Mouse (Mus musculus) CH12.LX (cell line): ENCODE data around the gene Snx8. TPM values are rescaled to one million over a fixed set of nuclear protein-coding genes. Genes with fewer than 3 reads are reported as not detected.

Experiments used
- DNase-seq: peaks from one replicate; pipeline ENCODE4 v3.0.0-alpha.2; 2013; ENCODE audit errors: extremely low read depth
- H3K27ac ChIP-seq: 2 replicates; pipeline ENCODE4 v1.5.1; 2012; ENCODE audit warnings: low read depth, mild to moderate bottlenecking, control low read depth, moderate library complexity; ENCODE audit not compliant: insufficient read depth
- H3K27me3 ChIP-seq: replicated peaks from 2 replicates; pipeline ENCODE3; 2012; ENCODE audit warnings: inconsistent platforms
- H3K36me3 ChIP-seq, 2 experiments: replicated peaks in 1 of 2; 2 replicates each; pipeline versions ENCODE3 to v1.6.1; 2012; ENCODE audit warnings: inconsistent platforms in 1 of 2, low read length in 1 of 2, mild to moderate bottlenecking in 1 of 2, mixed read lengths in 1 of 2, moderate library complexity in 1 of 2; ENCODE audit not compliant: control insufficient read depth in 1 of 2, insufficient read depth in 1 of 2
- H3K4me1 ChIP-seq, 2 experiments: 2 replicates each; pipeline ENCODE4 v1.6.1; 2012; ENCODE audit warnings: inconsistent platforms in 1 of 2, moderate library complexity in 1 of 2; ENCODE audit not compliant: insufficient read depth in 2 of 2, control insufficient read depth in 1 of 2
- H3K4me2 ChIP-seq: 2 replicates; pipeline ENCODE4 v1.6.1; 2012; ENCODE audit warnings: low read depth, mild to moderate bottlenecking, control low read depth; ENCODE audit not compliant: poor library complexity, insufficient read depth, severe bottlenecking
- H3K4me3 ChIP-seq, 3 experiments: fragments of 150-350 bp in 1 of 3; sonication (generic) in 1 of 3; replicated peaks in 1 of 3; 2 replicates each; pipeline versions ENCODE3 to v1.5.1; 2011 to 2012; ENCODE audit warnings: low read depth in 2 of 3, low read length in 2 of 3, mild to moderate bottlenecking in 2 of 3, moderate library complexity in 2 of 3, control low read depth in 1 of 3, improper control_type of control experiment in 1 of 3, inconsistent platforms in 1 of 3, mixed read lengths in 1 of 3; ENCODE audit not compliant: poor library complexity in 1 of 3
- H3K79me2 ChIP-seq: replicated peaks from 2 replicates; pipeline ENCODE4 v1.6.1; 2012; ENCODE audit warnings: mild to moderate bottlenecking, moderate library complexity; ENCODE audit not compliant: control insufficient read depth, poor library complexity, insufficient read depth, severe bottlenecking; ENCODE audit errors: extremely low read depth
- H3K9ac ChIP-seq: 2 replicates; pipeline ENCODE4 v1.6.1; 2012; ENCODE audit warnings: low read depth, mild to moderate bottlenecking, control low read depth, moderate library complexity; ENCODE audit not compliant: insufficient read depth
- H3K9me3 ChIP-seq: replicated peaks from 2 replicates; pipeline ENCODE3; 2012; ENCODE audit warnings: low read length, inconsistent platforms, mixed read lengths
- BHLHE40 ChIP-seq: IDR thresholded peaks from 2 replicates; pipeline ENCODE4 v1.6.1; 2011; ENCODE audit warnings: mild to moderate bottlenecking, low read depth, low read length, improper control_type of control experiment
- CHD2 ChIP-seq: IDR thresholded peaks from 2 replicates; pipeline ENCODE4 v1.6.1; 2011; ENCODE audit warnings: low read length, improper control_type of control experiment
- EP300 ChIP-seq: IDR thresholded peaks from 2 replicates; pipeline ENCODE4 v1.6.1; 2011; ENCODE audit warnings: low read length, improper control_type of control experiment
- GABPA ChIP-seq: IDR thresholded peaks from 2 replicates; pipeline ENCODE4 v1.6.1; 2012; ENCODE audit warnings: low read depth, low read length, improper control_type of control experiment, inconsistent platforms; ENCODE audit not compliant: insufficient replicate concordance
- HCFC1 ChIP-seq: IDR thresholded peaks from 2 replicates; pipeline ENCODE4 v1.6.1; 2012; ENCODE audit warnings: low read depth, mild to moderate bottlenecking, inconsistent platforms, low read length, improper control_type of control experiment
- JUND ChIP-seq: conservative IDR thresholded peaks from 2 replicates; pipeline ENCODE4 v1.6.1; 2011; ENCODE audit warnings: low read depth, low read length, improper control_type of control experiment
- MAX ChIP-seq: IDR thresholded peaks from 2 replicates; pipeline ENCODE4 v1.6.1; 2011; ENCODE audit warnings: low read length, improper control_type of control experiment
- MAZ ChIP-seq: IDR thresholded peaks from 2 replicates; pipeline ENCODE4 v1.6.1; 2012; ENCODE audit warnings: low read depth, mild to moderate bottlenecking, inconsistent platforms, low read length, improper control_type of control experiment, moderate library complexity
- MEF2A ChIP-seq: IDR thresholded peaks from 2 replicates; pipeline ENCODE4 v1.6.1; 2014; ENCODE audit warnings: low read depth, mild to moderate bottlenecking, inconsistent platforms, low read length, improper control_type of control experiment, borderline replicate concordance
- MYC ChIP-seq: IDR thresholded peaks from 2 replicates; pipeline ENCODE4 v1.6.1; 2011; ENCODE audit warnings: low read depth, mild to moderate bottlenecking, improper control_type of control experiment, low read length
- NELFE ChIP-seq: IDR thresholded peaks from 2 replicates; pipeline ENCODE4 v1.6.1; 2011; ENCODE audit warnings: low read depth, low read length, improper control_type of control experiment
- NRF1 ChIP-seq: IDR thresholded peaks from 2 replicates; pipeline ENCODE4 v1.6.1; 2014; ENCODE audit warnings: low read depth, mild to moderate bottlenecking, inconsistent platforms, low read length, improper control_type of control experiment, moderate library complexity
- POLR2AphosphoS2 ChIP-seq: IDR thresholded peaks from 2 replicates; pipeline ENCODE4 v1.6.1; 2011; ENCODE audit warnings: low read depth, low read length, improper control_type of control experiment
- RAD21 ChIP-seq: IDR thresholded peaks from 2 replicates; pipeline ENCODE4 v1.6.1; 2011; ENCODE audit warnings: low read depth, mild to moderate bottlenecking, low read length, improper control_type of control experiment, moderate library complexity
- SMC3 ChIP-seq: IDR thresholded peaks from 2 replicates; pipeline ENCODE4 v1.6.1; 2011; ENCODE audit warnings: low read depth, low read length, improper control_type of control experiment
- TCF12 ChIP-seq: IDR thresholded peaks from 2 replicates; pipeline ENCODE4 v1.6.1; 2014; ENCODE audit warnings: low read depth, mild to moderate bottlenecking, inconsistent platforms, low read length, improper control_type of control experiment
- UBTF ChIP-seq: IDR thresholded peaks from 2 replicates; pipeline ENCODE4 v1.6.1; 2012; ENCODE audit warnings: low read depth, mild to moderate bottlenecking, inconsistent platforms, low read length, improper control_type of control experiment, moderate library complexity
- ZC3H11A ChIP-seq: IDR thresholded peaks from 2 replicates; pipeline ENCODE4 v1.6.1; 2012; ENCODE audit warnings: low read depth, mild to moderate bottlenecking, inconsistent platforms, low read length, improper control_type of control experiment
- ZMIZ1 ChIP-seq: IDR thresholded peaks from 2 replicates; pipeline ENCODE4 v1.6.1; 2012; ENCODE audit warnings: low read depth, mild to moderate bottlenecking, inconsistent platforms, low read length, improper control_type of control experiment
- ZNF384 ChIP-seq: IDR thresholded peaks from 2 replicates; pipeline ENCODE4 v1.6.1; 2012; ENCODE audit warnings: low read depth, low read length, improper control_type of control experiment, inconsistent platforms
- dilution Hi-C: fragments of 300-500 bp; cut with MboI; formaldehyde crosslinking; loops from 2 replicates; pipeline ENCODE4 v1.14.3; 2020; ENCODE audit warnings: low sequenced_read_pairs; ENCODE audit not compliant: extremely low pct_unique_long_range_greater_than_20kb, extremely low pct_ligation_motif_present
- in situ Hi-C: fragments of 300-500 bp; cut with MboI; formaldehyde crosslinking; loops from 3 replicates; pipeline ENCODE4 v1.14.3; 2019; ENCODE audit warnings: low sequenced_read_pairs, low pct_ligation_motif_present, low pct_unique_long_range_greater_than_20kb, mixed read lengths
- polyA plus RNA-seq: library from polyadenylated mRNA; unstranded; fragments of >175 nt; gene quantifications from 2 replicates; pipeline ENCODE4 v1.2.1, GENCODE M21; 2012; ENCODE audit warnings: low read depth; ENCODE audit not compliant: insufficient read length
- total RNA-seq, 2 experiments: library from RNA; depleted of rRNA; stranded (reverse); fragments of 300-350 nt in 1 of 2; fragments of >200 nt in 1 of 2; gene quantifications; 2 replicates each; pipeline ENCODE4 v1.2.3; 2012 to 2014

Gene Snx8
- total and polyA plus RNA-seq, 3 experiments: 20.8 to 42.4 (median 34.6) TPM

DNA sequence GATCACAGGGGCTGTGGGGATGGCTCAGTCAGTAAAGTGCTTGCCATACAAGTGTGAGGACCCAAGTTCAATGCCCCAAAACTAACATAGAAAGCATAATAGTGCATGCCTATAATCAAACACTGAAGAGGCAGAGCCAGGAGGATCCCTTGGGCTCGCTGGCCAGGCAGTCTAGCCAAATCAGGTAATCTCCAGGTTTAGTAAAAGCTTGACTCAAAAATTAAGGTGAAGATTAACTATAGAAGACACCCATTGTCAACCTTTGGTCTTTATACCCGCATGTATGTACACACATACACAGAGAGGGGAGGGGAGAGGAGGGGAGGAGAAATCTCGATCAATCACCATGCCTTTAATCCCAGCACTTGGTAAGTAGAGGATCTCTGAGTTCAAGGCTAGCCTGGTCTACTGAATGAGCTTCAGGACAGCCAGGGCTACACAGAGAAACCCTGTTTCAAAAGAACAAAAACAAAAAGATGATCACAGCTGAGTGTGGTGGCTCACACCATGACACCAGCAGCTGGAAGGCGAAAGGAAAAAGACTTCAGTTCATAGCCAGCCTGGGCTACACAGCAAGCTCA is 13.7 kb downstream of the Snx8 start:
- no peak for TF ChIP-seq UBTF
- no peak for TF ChIP-seq NRF1
- TF ChIP-seq MAZ: no peak
- TF ChIP-seq ZMIZ1: no peak
- TF ChIP-seq JUND: no peak
- no peak for TF ChIP-seq NELFE
- TF ChIP-seq GABPA: no peak
- no peak for TF ChIP-seq MAX
- no peak for TF ChIP-seq RAD21
- no peak for TF ChIP-seq ZC3H11A
- no peak for TF ChIP-seq SMC3
- TF ChIP-seq CHD2: no peak
- no peak for TF ChIP-seq MEF2A
- Histone ChIP-seq H3K27me3 (no peaks in the 10 kb centered on the region), H3K36me3 (peaks cover 0 to 26% of the 10 kb centered on the region in 2 experiments), H3K4me3 (no peak overlapping the region), H3K4me1 (peaks cover 7 to 82% of the 10 kb centered on the region in 2 experiments), H3K9ac (no peak overlapping the region), H3K4me2 (no peak overlapping the region), H3K9me3 (no peaks in the 10 kb centered on the region), H3K79me2 (peaks cover 6% of the 10 kb centered on the region; the same call in 1 of the 2 replicates), H3K27ac (no peak overlapping the region)
- DNase-seq: no peak
- dilution Hi-C loops (no loop called here), in situ Hi-C loops (no loop called here)

DNA sequence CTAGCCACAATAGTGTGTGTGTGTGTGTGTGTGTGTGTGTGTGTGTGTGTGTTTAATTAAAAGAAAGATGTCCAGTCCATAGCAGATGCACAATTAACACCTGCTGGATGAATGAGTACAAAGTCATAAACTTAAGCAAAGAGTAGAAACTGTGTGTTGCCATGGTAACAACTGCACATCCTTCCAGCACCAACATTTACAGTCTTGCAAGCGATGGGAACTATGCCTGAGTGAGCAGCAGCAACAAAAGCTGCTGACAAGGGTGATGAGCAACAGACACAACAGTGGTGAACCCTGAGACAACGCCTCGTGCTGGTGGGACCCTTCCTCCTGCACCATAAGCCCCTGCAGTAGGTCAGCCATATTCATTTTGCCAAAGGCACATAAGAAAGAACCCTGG is 14.8 kb downstream of the Snx8 start:
- peaks cover 6% of the 10 kb centered on the region; the same call in 1 of the 2 replicates for H3K79me2 ChIP-seq
- H3K4me3 ChIP-seq: no peak overlapping the region
- DNase-seq: peak; percentile 68
- peaks cover 7 to 79% of the 10 kb centered on the region in 2 experiments for H3K4me1 ChIP-seq
- H3K9me3 ChIP-seq: no peaks in the 10 kb centered on the region
- in situ Hi-C loops: no loop called here
- H3K27me3 ChIP-seq: no peaks in the 10 kb centered on the region
- no peak overlapping the region for H3K27ac ChIP-seq
- H3K36me3 ChIP-seq: peaks cover 0 to 32% of the 10 kb centered on the region in 2 experiments
- no peak overlapping the region for H3K4me2 ChIP-seq
- dilution Hi-C loops: no loop called here
- H3K9ac ChIP-seq: no peak overlapping the region
- no peak for TF ChIP-seq NELFE
- no peak for TF ChIP-seq HCFC1
- no peak for TF ChIP-seq CHD2
- TF ChIP-seq BHLHE40: no peak
- no peak for TF ChIP-seq MYC
- TF ChIP-seq EP300: no peak
- no peak for TF ChIP-seq POLR2AphosphoS2
- TF ChIP-seq ZC3H11A: no peak
- no peak for TF ChIP-seq TCF12
- no peak for TF ChIP-seq ZNF384
